ENCODE assay signal across 10 mouse cellular contexts in genomic region chr4:114901643-114902351, GRCm38 (mm10). TPM values are rescaled to one million over a fixed set of nuclear protein-coding genes. Genes with fewer than 3 reads are reported as not detected.
DNase-seq lines count a peak whose midpoint lies in the region; ATAC-seq lines count a peak whose summit lies in the region.
"Had no signal": no experiment of that assay in that cellular context is flagged by ENCODE, and none has a peak within 500 bp of the region (broad histone marks: within the 10 kb centered on the region; RNA-seq: fewer than 3 reads in every experiment).

No protein-coding gene starts in this region.

- peaks cover 91% of the 10 kb centered on the region for H3K27me3 ChIP-seq in midbrain, embryonic 11.5 days (ENCODE audit: control insufficient read depth, insufficient read depth, low read length)

- peak overlapping the region; percentile 12; the same call in 1 of the 2 replicates for H3K9ac ChIP-seq in midbrain, embryonic 11.5 days (ENCODE audit: low read length)

- peaks cover 19% of the 10 kb centered on the region for H3K4me1 ChIP-seq in midbrain, embryonic 11.5 days (ENCODE audit: control insufficient read depth, insufficient read depth, low read length)

- no peaks in the 10 kb centered on the region for H3K36me3 ChIP-seq in midbrain, embryonic 11.5 days (ENCODE audit: control insufficient read depth, insufficient read depth, low read length)

- peak; percentile 57 for ATAC-seq in granulocyte monocyte progenitor cell, adult 5-6 weeks (replicated peaks; ENCODE audit: poor library complexity, severe bottlenecking)
- ATAC-seq in midbrain, embryonic 11.5 days (ENCODE audit: low FRiP score), result peak; percentile 47
- ATAC-seq in erythroid progenitor cell, adult 5-6 weeks (replicated peaks; ENCODE audit: low FRiP score, poor library complexity, severe bottlenecking), result no peak

- DNase-seq in kidney, adult 18-20 months, result peak; percentile 22
- DNase-seq in kidney, adult 11 months, result no peak
- peak; percentile 19 to 28 for DNase-seq in adrenal gland, postnatal 36 days
- DNase-seq in midbrain, embryonic 11.5 days (ENCODE audit: low spot score, missing footprints), result peak; percentile 97
- no peak for DNase-seq in spleen, postnatal 36 days (ENCODE audit: low spot score in 2 of 2)
- DNase-seq in heart, adult 18-20 months, result no peak

- no peaks in the 10 kb centered on the region for H3K9me3 ChIP-seq in midbrain, embryonic 11.5 days (ENCODE audit: control insufficient read depth, low read length)

- H3K4me2 ChIP-seq in midbrain, embryonic 11.5 days, result peak overlapping the region; percentile 46

- peak overlapping the region; percentile 31 for H3K4me3 ChIP-seq in midbrain, embryonic 11.5 days (ENCODE audit: low read depth, low read length)
- H3K4me3 ChIP-seq: heart, adult 2 months had no signal

- no peak overlapping the region for H3K27ac ChIP-seq in midbrain, embryonic 11.5 days (ENCODE audit: low read depth, low read length)
- H3K27ac ChIP-seq: heart, adult 2 months had no signal

- WGBS in midbrain, embryonic 11.5 days, result under 1% methylated on average over 42 of the region's 42 CpGs

RNA-seq across cellular contexts. Expression of gene Foxd2, which starts 6.9 kb away (rescaled TPM):
- total RNA-seq in adrenal gland, postnatal 36 days (2021), result 1 to 10 TPM; 1.4 to 1.7 TPM
- total RNA-seq in granulocyte monocyte progenitor cell, adult 5-6 weeks (2014; fragmentation: Nextera tagmentation), result 0.32 and 1.0 TPM in 2 replicates
- 0.30 and 1.3 TPM in 2 replicates for total RNA-seq in granulocyte monocyte progenitor cell, adult 5-6 weeks (2017)
- 2.0 and 2.4 TPM in 2 replicates for polyA plus RNA-seq in midbrain, embryonic 11.5 days (2014; fragmentation: Nextera tagmentation; extraction: Ambion mirVana)
- 0.84 TPM in 1 of 2 replicates, not detected in the other for total RNA-seq in erythroid progenitor cell, adult 5-6 weeks (2015; ENCODE audit: low replicate concordance)
- total RNA-seq in erythroid progenitor cell, adult 5-6 weeks (2017; ENCODE audit: low replicate concordance), result not detected in 2 replicates
- total RNA-seq in heart, adult 18-20 months (2021), result under 1 TPM; 0.35 to 0.49 TPM

RNA-seq across cellular contexts. Expression of gene Foxe3, which starts 24.0 kb away (rescaled TPM):
- not detected for total RNA-seq in adrenal gland, postnatal 36 days (2021)
- not detected in 2 replicates for total RNA-seq in granulocyte monocyte progenitor cell, adult 5-6 weeks (2014; fragmentation: Nextera tagmentation)
- total RNA-seq in granulocyte monocyte progenitor cell, adult 5-6 weeks (2017), result not detected in 2 replicates
- polyA plus RNA-seq in midbrain, embryonic 11.5 days (2014; fragmentation: Nextera tagmentation; extraction: Ambion mirVana), result 0.44 and 1.1 TPM in 2 replicates
- not detected in 2 replicates for total RNA-seq in erythroid progenitor cell, adult 5-6 weeks (2015; ENCODE audit: low replicate concordance)
- total RNA-seq in erythroid progenitor cell, adult 5-6 weeks (2017; ENCODE audit: low replicate concordance), result not detected in 2 replicates
- total RNA-seq in heart, adult 18-20 months (2021), result not detected
- total RNA-seq: heart, adult 2 months; neutrophil, adult 5-6 weeks had no signal
- polyA plus RNA-seq: heart, adult 2 months had no signal

Comparison
In these comparisons a context has a peak if more than half of its experiments do, and no peak if none do; other contexts are left out.
1. DNase-seq: peak in kidney, adult 18-20 months (single experiment), adrenal gland, postnatal 36 days (2 of 2) and midbrain, embryonic 11.5 days (single experiment); none in kidney, adult 11 months (single experiment), spleen, postnatal 36 days (0 of 2) and heart, adult 18-20 months (0 of 2).